Mouse (Mus musculus): ENCODE measurements around the gene Gfap. TPM values are rescaled to one million over a fixed set of nuclear protein-coding genes. Genes with fewer than 3 reads are reported as not detected.

Gene Gfap
- polyA plus RNA-seq, 1 experiment from 2014 or later = 0.09 TPM

GRCm38 (mm10) chr11:102890096-102890495 lies 10.6 kb downstream of the Gfap start:
- no peaks in the 10 kb centered on the region for H3K36me3 ChIP-seq
- no peak overlapping the region for H3K27ac ChIP-seq (replicated peaks)
- peaks cover 16% of the 10 kb centered on the region for H3K4me1 ChIP-seq
- no peak for DNase-seq (ENCODE audit: low spot score)
- peaks cover 55% of the 10 kb centered on the region for H3K27me3 ChIP-seq (ENCODE audit: low read depth, poor library complexity, severe bottlenecking)
- no peaks in the 10 kb centered on the region for H3K9me3 ChIP-seq (replicated peaks)
- H3K4me3 ChIP-seq = no peak overlapping the region
- whole genome bisulfite sequencing = 74% methylated on average over 5 of the region's 5 CpGs

- peaks cover 8% of the 10 kb centered on the region for H3K4me1 ChIP-seq
- H3K27me3 ChIP-seq (ENCODE audit: low read depth, poor library complexity, severe bottlenecking) = peaks cover 44% of the 10 kb centered on the region
Measured at GRCm38 (mm10) chr11:102888135-102888534, 12.6 kb downstream of the Gfap start.

GRCm38 (mm10) chr11:102887433-102887832 lies 13.3 kb downstream of the Gfap start:
- H3K36me3 ChIP-seq = no peaks in the 10 kb centered on the region
- no peak overlapping the region for H3K27ac ChIP-seq (replicated peaks)
- H3K27me3 ChIP-seq (ENCODE audit: low read depth, poor library complexity, severe bottlenecking) = peaks cover 43% of the 10 kb centered on the region
- H3K4me1 ChIP-seq = 0 out of 2 replicates have a peak, but pooled peaks cover 5% of the 10 kb centered on the region
- no peak for DNase-seq (ENCODE audit: low spot score)
- 78% methylated on average over 5 of the region's 5 CpGs for WGBS
- no peak overlapping the region for H3K4me3 ChIP-seq
- no peaks in the 10 kb centered on the region for H3K9me3 ChIP-seq (replicated peaks)

More at GRCm38 (mm10) chr11:102888135-102888534, 12.6 kb downstream of the Gfap start:
- no peak overlapping the region for H3K4me3 ChIP-seq
- WGBS = 70% methylated on average over 3 of the region's 3 CpGs
- DNase-seq (ENCODE audit: low spot score) = no peak
- H3K27ac ChIP-seq (replicated peaks) = no peak overlapping the region
- no peaks in the 10 kb centered on the region for H3K36me3 ChIP-seq
- no peaks in the 10 kb centered on the region for H3K9me3 ChIP-seq (replicated peaks)

GRCm38 (mm10) chr11:102884616-102885219 lies 16.0 kb downstream of the Gfap start, which contains the start of gene Fam187a:
Gene Fam187a (plus strand): TSS chr11:102885169.
- Histone ChIP-seq H3K27ac (replicated peaks) (no peak within 1 kb of the TSS), H3K4me3 (no peak within 1 kb of the TSS), H3K4me1 (peaks cover 22% of the 10 kb centered on the region), H3K27me3 (ENCODE audit: low read depth, poor library complexity, severe bottlenecking) (peaks cover 25% of the 10 kb centered on the region), H3K36me3 (no peaks in the 10 kb centered on the region), H3K9me3 (replicated peaks) (no peaks in the 10 kb centered on the region)
- no peak for DNase-seq (ENCODE audit: low spot score)
- WGBS = 63% methylated on average over 10 of the region's 10 CpGs

- WGBS = 20% methylated on average over 13 of the region's 13 CpGs
- Histone ChIP-seq H3K27me3 (ENCODE audit: low read depth, poor library complexity, severe bottlenecking) (peaks cover 22% of the 10 kb centered on the region), H3K9me3 (replicated peaks) (no peaks in the 10 kb centered on the region), H3K36me3 (peaks cover 16% of the 10 kb centered on the region), H3K4me1 (peaks cover 24% of the 10 kb centered on the region), H3K4me3 (peak overlapping the region; percentile 81), H3K27ac (replicated peaks) (peak overlapping the region; percentile 98)
- DNase-seq (ENCODE audit: low spot score) = no peak
Measured at GRCm38 (mm10) chr11:102881314-102882198, 19.2 kb downstream of the Gfap start.

- peak within 1 kb of the TSS; percentile 81 for H3K4me3 ChIP-seq
- peaks cover 21% of the 10 kb centered on the region for H3K27me3 ChIP-seq (ENCODE audit: low read depth, poor library complexity, severe bottlenecking)
- H3K9me3 ChIP-seq (replicated peaks) = no peaks in the 10 kb centered on the region
- H3K4me1 ChIP-seq = peaks cover 24% of the 10 kb centered on the region
- WGBS = under 1% methylated on average over 62 of the region's 62 CpGs
- peak; percentile 93 for DNase-seq (ENCODE audit: low spot score)
- H3K36me3 ChIP-seq = peaks cover 24% of the 10 kb centered on the region
- H3K27ac ChIP-seq (replicated peaks) = peak within 1 kb of the TSS; percentile 98
Measured at GRCm38 (mm10) chr11:102880585-102881313, 20.0 kb downstream of the Gfap start, which contains the start of the genes Eftud2 and Ccdc103. Gene Eftud2 (minus strand): TSS chr11:102880985. Gene Ccdc103 (plus strand): TSS chr11:102881204.

GRCm38 (mm10) chr11:102879558-102879957 lies 21.2 kb downstream of the Gfap start:
- no peak overlapping the region for H3K27ac ChIP-seq (replicated peaks)
- WGBS = 73% methylated on average over 2 of the region's 2 CpGs
- DNase-seq (ENCODE audit: low spot score) = no peak
- H3K4me3 ChIP-seq = peak overlapping the region; percentile 81
- peaks cover 14% of the 10 kb centered on the region for H3K27me3 ChIP-seq (ENCODE audit: low read depth, poor library complexity, severe bottlenecking)
- peaks cover 36% of the 10 kb centered on the region for H3K36me3 ChIP-seq
- H3K9me3 ChIP-seq (replicated peaks) = no peaks in the 10 kb centered on the region
- peaks cover 24% of the 10 kb centered on the region for H3K4me1 ChIP-seq

GRCm38 (mm10) chr11:102874801-102875334 lies 25.8 kb downstream of the Gfap start:
- no peak for DNase-seq (ENCODE audit: low spot score)
- Histone ChIP-seq H3K36me3 (peaks cover 74% of the 10 kb centered on the region), H3K4me1 (peaks cover 9% of the 10 kb centered on the region), H3K27me3 (ENCODE audit: low read depth, poor library complexity, severe bottlenecking) (no peaks in the 10 kb centered on the region), H3K9me3 (replicated peaks) (no peaks in the 10 kb centered on the region), H3K27ac (replicated peaks) (no peak overlapping the region), H3K4me3 (no peak overlapping the region)
- 92% methylated on average over 7 of the region's 7 CpGs for WGBS

GRCm38 (mm10) chr11:102864272-102864671 lies 36.4 kb downstream of the Gfap start:
- Histone ChIP-seq H3K4me1 (no peaks in the 10 kb centered on the region), H3K27me3 (ENCODE audit: low read depth, poor library complexity, severe bottlenecking) (no peaks in the 10 kb centered on the region), H3K9me3 (replicated peaks) (no peaks in the 10 kb centered on the region), H3K4me3 (no peak overlapping the region), H3K27ac (replicated peaks) (no peak overlapping the region), H3K36me3 (peaks cover 100% of the 10 kb centered on the region)
- WGBS = 62% methylated on average over 4 of the region's 4 CpGs
- peak; percentile 62 for DNase-seq (ENCODE audit: low spot score)

- no peak for DNase-seq (ENCODE audit: low spot score)
- peaks cover 100% of the 10 kb centered on the region for H3K36me3 ChIP-seq
- WGBS = 96% methylated on average over 8 of the region's 8 CpGs
Measured at GRCm38 (mm10) chr11:102859933-102860332, 40.8 kb downstream of the Gfap start.

GRCm38 (mm10) chr11:102858951-102859350 lies 41.8 kb downstream of the Gfap start:
- H3K36me3 ChIP-seq = peaks cover 100% of the 10 kb centered on the region
- WGBS = 89% methylated on average over 11 of the region's 11 CpGs
- no peak overlapping the region for H3K4me3 ChIP-seq
- H3K27me3 ChIP-seq (ENCODE audit: low read depth, poor library complexity, severe bottlenecking) = no peaks in the 10 kb centered on the region
- no peak for DNase-seq (ENCODE audit: low spot score)
- no peak overlapping the region for H3K27ac ChIP-seq (replicated peaks)
- H3K4me1 ChIP-seq = no peaks in the 10 kb centered on the region
- no peaks in the 10 kb centered on the region for H3K9me3 ChIP-seq (replicated peaks)

More at GRCm38 (mm10) chr11:102859933-102860332, 40.8 kb downstream of the Gfap start:
- H3K9me3 ChIP-seq (replicated peaks) = no peaks in the 10 kb centered on the region
- H3K4me3 ChIP-seq = no peak overlapping the region
- H3K4me1 ChIP-seq = no peaks in the 10 kb centered on the region
- no peaks in the 10 kb centered on the region for H3K27me3 ChIP-seq (ENCODE audit: low read depth, poor library complexity, severe bottlenecking)
- no peak overlapping the region for H3K27ac ChIP-seq (replicated peaks)

GRCm38 (mm10) chr11:102855941-102856340 lies 44.8 kb downstream of the Gfap start:
- WGBS = 77% methylated on average over 6 of the region's 6 CpGs

More at GRCm38 (mm10) chr11:102855941-102856340, 44.8 kb downstream of the Gfap start:
- Histone ChIP-seq H3K4me1 (no peaks in the 10 kb centered on the region), H3K4me3 (no peak overlapping the region), H3K9me3 (replicated peaks) (no peaks in the 10 kb centered on the region), H3K36me3 (peaks cover 100% of the 10 kb centered on the region), H3K27me3 (ENCODE audit: low read depth, poor library complexity, severe bottlenecking) (no peaks in the 10 kb centered on the region), H3K27ac (replicated peaks) (no peak overlapping the region)
- no peak for DNase-seq (ENCODE audit: low spot score)

All from midbrain, embryonic 10.5 days (tissue).